Mouse (Mus musculus) hindbrain, embryonic 11.5 days (tissue): ENCODE results near the gene Tmprss12. TPM values are rescaled to one million over a fixed set of nuclear protein-coding genes. Genes with fewer than 3 reads are reported as not detected.
"Not testable (repeated sequence)": the region's sequence is repeated elsewhere in the genome, so short reads cannot be mapped to it uniquely, and the experiment has no call there.

ENCODE experiments used
- ATAC-seq: fragments of 200-750 bp; cut with Nextera tagmentation; 2 replicates; pipeline ENCODE4 v1.8.0; 2017; ENCODE audit warnings: mild to moderate bottlenecking, moderate TSS enrichment, moderate library complexity; ENCODE audit not compliant: low FRiP score
- DNase-seq: peaks from one replicate; pipeline ENCODE4 v3.0.0-alpha.2; 2015; ENCODE audit warnings: low spot score
- H3K27ac ChIP-seq: fragments of 300-500 bp; sonication (generic); 2 replicates; pipeline ENCODE4 v1.5.1; 2014; ENCODE audit warnings: mild to moderate bottlenecking, low read depth, low read length
- H3K27me3 ChIP-seq: fragments of 300-500 bp; sonication (generic); 2 replicates; pipeline ENCODE4 v1.6.1; 2014; ENCODE audit warnings: mild to moderate bottlenecking, low read length, moderate library complexity, mixed read lengths; ENCODE audit not compliant: control insufficient read depth, insufficient read depth
- H3K36me3 ChIP-seq: fragments of 300-500 bp; sonication (generic); 2 replicates; pipeline ENCODE4 v1.6.1; 2014; ENCODE audit warnings: mild to moderate bottlenecking, low read length, moderate library complexity, mixed read lengths; ENCODE audit not compliant: control insufficient read depth, insufficient read depth
- H3K4me1 ChIP-seq: fragments of 300-500 bp; sonication (generic); replicated peaks from 2 replicates; pipeline ENCODE4 v1.6.1; 2014; ENCODE audit warnings: low read length, mixed read lengths; ENCODE audit not compliant: control insufficient read depth, insufficient read depth
- H3K4me2 ChIP-seq: fragments of 300-500 bp; sonication (generic); replicated peaks from 2 replicates; pipeline ENCODE4 v1.6.1; 2014; ENCODE audit warnings: mild to moderate bottlenecking, low read depth, low read length
- H3K4me3 ChIP-seq: fragments of 300-500 bp; sonication (generic); 2 replicates; pipeline ENCODE4 v1.5.1; 2014; ENCODE audit warnings: low read depth, low read length
- H3K9ac ChIP-seq: fragments of 300-500 bp; sonication (generic); 2 replicates; pipeline ENCODE4 v1.6.1; 2014; ENCODE audit warnings: low read depth, low read length
- H3K9me3 ChIP-seq: fragments of 300-500 bp; sonication (generic); 2 replicates; pipeline ENCODE4 v1.6.1; 2016; ENCODE audit warnings: low read length; ENCODE audit not compliant: control insufficient read depth
- WGBS: fragments of 180-500 bp; shearing (Covaris S2); extraction: QIAGEN DNeasy Blood & Tissue Kit; methylation state at CpG from one replicate; pipeline ENCODE4 v1.1.7; 2014; 5-methylcytosine and 5-hydroxymethylcytosine counted together
- polyA plus RNA-seq: library from polyadenylated mRNA; unstranded; fragments of >200 nt; fragmentation: Nextera tagmentation; extraction: Ambion mirVana; gene quantifications from 2 replicates; pipeline ENCODE4 v1.2.1, GENCODE M21; 2014

The Tmprss12 gene
- polyA plus RNA-seq, 1 experiment from 2014 or later, result not detected

DNA sequence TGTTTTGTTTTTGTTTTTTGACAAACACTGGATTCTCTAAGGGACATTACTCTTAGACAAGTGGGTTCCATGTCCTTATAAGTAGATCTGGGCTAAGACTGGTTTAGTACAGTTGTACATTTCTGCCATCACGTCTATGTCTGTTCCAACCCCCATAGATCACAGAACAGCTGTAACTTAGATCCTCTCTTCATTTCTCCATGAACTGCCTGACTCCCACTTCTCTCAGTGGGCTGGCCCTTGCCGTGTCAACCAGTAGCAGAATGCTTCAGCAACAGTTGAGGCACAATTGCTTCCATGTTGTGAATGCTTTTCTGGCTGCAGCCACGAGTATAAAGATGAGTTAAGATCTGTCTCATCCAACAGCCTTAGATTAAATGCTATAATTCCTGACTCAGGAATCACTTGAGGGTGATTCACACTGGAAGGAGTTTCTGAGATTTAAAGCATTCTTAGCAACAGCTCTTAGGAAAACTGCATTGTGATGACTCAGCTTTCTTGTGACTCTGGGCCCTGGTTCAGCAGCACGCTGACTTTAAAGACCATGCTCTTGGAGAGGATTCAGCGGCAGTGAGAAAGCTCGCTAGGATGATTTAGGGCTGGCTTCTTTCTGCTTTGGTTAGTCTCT is 29.4 kb upstream of the Tmprss12 start:
- Histone ChIP-seq H3K36me3 (peaks cover 12% of the 10 kb centered on the region; the same call in 1 of the 2 replicates), H3K9ac (no peak overlapping the region)
- WGBS, result 93% methylated on average over 6 of the region's 6 CpGs

DNA sequence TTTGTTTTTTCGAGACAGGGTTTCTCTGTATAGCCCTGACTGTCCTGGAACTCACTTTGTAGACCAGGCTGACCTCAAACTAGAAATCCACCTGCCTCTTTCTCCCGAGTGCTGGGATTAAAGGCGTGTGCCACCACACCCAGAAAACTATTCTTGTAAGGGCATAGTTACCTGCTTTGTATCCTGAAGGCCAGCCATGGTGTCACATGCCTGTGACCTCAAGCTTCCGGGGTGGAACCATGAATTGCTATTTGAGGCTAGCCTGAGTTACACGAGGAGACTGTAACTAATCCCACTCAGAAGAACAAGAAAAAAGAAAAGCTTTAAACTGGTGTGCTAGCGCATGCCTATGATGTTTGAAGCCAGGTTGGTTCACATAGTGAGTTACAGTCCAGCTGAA is 24.3 kb upstream of the Tmprss12 start:
- no peak for ATAC-seq
- Histone ChIP-seq H3K27me3 (no peaks in the 10 kb centered on the region), H3K27ac (no peak overlapping the region), H3K9ac (no peak overlapping the region), H3K4me1 (no peaks in the 10 kb centered on the region), H3K36me3 (peaks cover 17% of the 10 kb centered on the region; the same call in 1 of the 2 replicates), H3K4me3 (no peak overlapping the region), H3K4me2 (no peak overlapping the region), H3K9me3 (no peaks in the 10 kb centered on the region)
- 96% methylated on average over 6 of the region's 6 CpGs for WGBS
- DNase-seq, result no peak

More for the DNA sequence above, 29.4 kb upstream of the Tmprss12 start:
- ATAC-seq (no peak), DNase-seq (no peak)
- H3K9me3 ChIP-seq, result no peaks in the 10 kb centered on the region
- no peak overlapping the region for H3K4me2 ChIP-seq
- no peaks in the 10 kb centered on the region for H3K27me3 ChIP-seq
- H3K4me3 ChIP-seq, result no peak overlapping the region
- H3K4me1 ChIP-seq, result no peaks in the 10 kb centered on the region
- H3K27ac ChIP-seq, result no peak overlapping the region

DNA sequence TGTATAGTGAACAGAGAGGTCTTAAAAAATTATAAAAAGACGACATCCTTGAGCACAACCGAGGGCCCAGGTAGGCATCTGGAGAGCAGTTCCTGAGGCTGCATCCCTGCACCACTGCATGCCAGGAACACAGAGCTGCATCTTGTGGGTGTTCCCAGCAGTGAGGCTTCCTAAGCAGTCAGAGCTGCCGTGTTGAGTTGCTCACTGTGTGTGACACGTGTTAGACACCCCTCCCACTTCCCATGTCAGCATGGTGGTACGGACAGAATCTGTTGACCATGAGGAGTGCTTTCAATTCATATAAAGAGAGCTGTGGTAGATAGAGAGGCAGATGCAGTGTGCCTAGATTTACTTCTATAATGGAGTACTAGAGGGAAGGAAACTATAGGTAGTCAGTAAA is 23.3 kb upstream of the Tmprss12 start:
- ATAC-seq, result no peak
- Histone ChIP-seq H3K36me3 (peaks cover 14% of the 10 kb centered on the region; the same call in 1 of the 2 replicates), H3K9ac (no peak overlapping the region), H3K4me2 (no peak overlapping the region), H3K4me1 (no peaks in the 10 kb centered on the region), H3K9me3 (no peaks in the 10 kb centered on the region), H3K27ac (no peak overlapping the region), H3K4me3 (no peak overlapping the region), H3K27me3 (no peaks in the 10 kb centered on the region)
- DNase-seq, result no peak
- WGBS, result 95% methylated on average over 5 of the region's 5 CpGs

- 95% methylated on average over 7 of the region's 7 CpGs for WGBS
- ATAC-seq (no peak), DNase-seq (no peak)
- Histone ChIP-seq H3K27ac (no peak overlapping the region), H3K9me3 (no peaks in the 10 kb centered on the region), H3K4me3 (no peak overlapping the region), H3K4me2 (no peak overlapping the region), H3K27me3 (no peaks in the 10 kb centered on the region), H3K4me1 (no peaks in the 10 kb centered on the region), H3K9ac (no peak overlapping the region), H3K36me3 (peaks cover 12% of the 10 kb centered on the region; the same call in 1 of the 2 replicates)
Measured at GRCm38 (mm10) chr15:100258646-100259425, 21.8 kb upstream of the Tmprss12 start.

DNA sequence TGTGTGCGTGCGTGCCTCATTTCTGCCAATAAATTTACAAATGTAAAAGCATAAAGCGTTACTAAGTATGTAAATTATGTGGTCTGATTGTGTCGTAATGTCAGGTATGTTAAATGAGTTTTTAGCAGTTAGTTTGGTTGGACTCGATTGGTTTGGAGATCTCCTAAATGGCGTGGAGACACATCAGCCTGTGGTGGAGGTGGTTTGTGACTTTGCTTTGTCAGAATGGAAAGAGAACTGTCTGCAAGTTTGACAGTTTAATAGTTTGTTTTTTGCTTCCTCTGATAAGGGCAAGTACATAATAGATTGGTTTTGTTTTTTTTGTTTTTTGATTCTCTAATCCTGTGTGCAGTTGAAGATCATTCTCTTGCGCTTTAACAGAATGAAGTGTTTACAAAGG is 20.3 kb upstream of the Tmprss12 start:
- H3K36me3 ChIP-seq, H3K27ac ChIP-seq, ATAC-seq, H3K4me3 ChIP-seq, H3K4me1 ChIP-seq, H3K4me2 ChIP-seq, DNase-seq, H3K9ac ChIP-seq, H3K9me3 ChIP-seq, H3K27me3 ChIP-seq: not testable (repeated sequence)
- WGBS, result 93% methylated on average over 6 of the region's 7 CpGs

DNA sequence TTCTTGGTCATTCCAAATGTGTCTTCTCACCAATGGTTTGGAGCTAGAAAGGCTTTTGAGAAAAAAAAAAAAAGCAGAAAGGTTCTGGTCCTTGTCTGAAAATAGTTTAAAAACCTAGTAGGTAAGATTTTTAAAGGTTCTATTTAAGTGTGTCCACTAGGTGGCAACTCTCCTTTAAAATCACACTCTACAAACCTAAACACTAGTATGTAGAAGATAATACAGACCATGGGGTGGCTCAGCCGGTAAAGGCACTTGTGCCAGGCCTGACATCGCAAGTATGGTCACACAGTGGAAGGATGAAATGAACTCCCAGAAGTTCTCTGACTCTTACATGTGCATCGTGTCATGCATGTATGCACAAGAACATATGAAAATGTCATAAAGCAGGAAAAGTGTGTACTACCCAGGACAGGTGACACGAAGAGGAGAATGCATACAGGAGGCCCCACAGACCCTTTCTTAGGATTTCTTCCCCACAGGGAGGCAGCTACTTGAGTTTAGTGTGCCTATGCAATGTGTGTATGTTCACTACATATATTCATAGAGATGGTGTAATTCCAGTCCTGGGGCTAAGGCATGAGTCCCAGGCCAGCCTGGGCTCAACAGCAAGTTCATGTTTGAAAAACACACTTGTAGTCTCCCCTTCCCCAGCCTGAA is 17.3 kb upstream of the Tmprss12 start:
- WGBS, result 21% methylated on average over 4 of the region's 4 CpGs
- DNase-seq (peak; percentile 23), ATAC-seq (no peak)
- H3K4me2 ChIP-seq, result no peak overlapping the region
- no peak overlapping the region for H3K9ac ChIP-seq
- H3K36me3 ChIP-seq, result no peaks in the 10 kb centered on the region
- H3K9me3 ChIP-seq, result no peaks in the 10 kb centered on the region
- H3K4me3 ChIP-seq, result no peak overlapping the region
- no peaks in the 10 kb centered on the region for H3K4me1 ChIP-seq
- H3K27me3 ChIP-seq, result no peaks in the 10 kb centered on the region
- no peak overlapping the region for H3K27ac ChIP-seq

DNA sequence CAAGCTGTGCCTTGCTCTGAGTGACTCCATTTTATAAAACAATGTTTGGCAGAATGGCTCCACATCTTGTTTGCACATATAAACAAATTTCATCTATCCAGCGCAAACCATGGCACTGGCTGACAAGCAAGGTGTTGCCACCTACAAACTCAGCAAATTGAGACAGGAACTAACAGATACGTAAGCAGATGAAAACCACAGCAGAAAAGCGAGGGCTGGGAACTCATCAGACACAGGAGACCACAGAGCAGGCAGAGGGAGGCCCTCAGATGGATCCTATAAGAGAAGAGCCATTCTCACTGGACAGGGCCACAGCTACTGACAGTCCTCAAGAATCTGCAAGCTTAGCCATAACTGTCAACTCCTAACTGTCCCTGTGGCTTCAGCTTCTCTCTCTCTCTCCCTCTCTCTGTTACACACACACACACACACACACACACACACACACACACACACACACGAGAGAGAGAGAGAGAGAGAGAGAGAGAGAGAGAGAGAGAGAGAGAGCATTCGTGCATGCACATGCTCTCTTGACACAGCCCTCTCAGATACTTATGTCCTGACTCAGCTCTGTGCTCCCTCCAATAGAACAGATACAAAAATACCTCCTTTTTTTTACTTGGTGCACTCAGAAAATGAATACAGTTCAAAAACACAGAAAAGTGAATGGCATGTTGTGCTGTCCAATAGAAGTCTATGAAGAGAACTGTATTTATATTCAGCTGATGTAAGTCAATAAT is 14.9 kb upstream of the Tmprss12 start:
- no peak overlapping the region for H3K9ac ChIP-seq
- H3K27ac ChIP-seq, result no peak overlapping the region
- H3K9me3 ChIP-seq, result no peaks in the 10 kb centered on the region
- ATAC-seq (no peak), DNase-seq (no peak)
- H3K4me2 ChIP-seq, result no peak overlapping the region
- 89% methylated on average over 4 of the region's 5 CpGs for WGBS
- no peaks in the 10 kb centered on the region for H3K27me3 ChIP-seq
- H3K4me3 ChIP-seq, result no peak overlapping the region
- H3K36me3 ChIP-seq, result no peaks in the 10 kb centered on the region
- H3K4me1 ChIP-seq, result no peaks in the 10 kb centered on the region

- Histone ChIP-seq H3K4me1 (no peaks in the 10 kb centered on the region), H3K36me3 (no peaks in the 10 kb centered on the region), H3K9me3 (no peaks in the 10 kb centered on the region), H3K4me2 (no peak overlapping the region), H3K27me3 (no peaks in the 10 kb centered on the region), H3K9ac (no peak overlapping the region), H3K4me3 (no peak overlapping the region), H3K27ac (no peak overlapping the region)
- WGBS, result 85% methylated on average over 2 of the region's 2 CpGs
- DNase-seq (no peak), ATAC-seq (no peak)
Measured at GRCm38 (mm10) chr15:100268916-100269315, 11.7 kb upstream of the Tmprss12 start.
